Mouse (Mus musculus): ENCODE measurements around the gene Tbc1d2.

DNA sequence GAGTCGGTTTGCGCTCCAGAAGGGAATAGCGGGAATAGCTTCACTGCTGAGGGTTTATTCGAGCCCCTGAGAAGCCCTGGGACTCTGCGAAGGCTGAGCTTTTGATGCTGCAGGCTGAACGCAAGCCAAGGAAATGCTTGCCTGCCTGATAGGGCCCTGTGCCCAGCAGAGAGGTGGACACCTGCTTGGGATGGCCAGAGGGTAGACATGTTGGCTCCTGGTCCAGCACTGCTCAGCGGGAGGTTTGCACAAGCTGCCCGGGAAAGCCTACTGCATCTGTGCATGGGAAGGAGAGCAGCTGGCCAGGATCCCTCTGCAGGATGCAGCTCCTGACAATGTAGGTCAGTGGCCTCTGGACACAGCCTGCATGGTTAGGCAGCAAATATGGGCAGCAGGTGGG is 40.6 kb upstream of the Tbc1d2 start:
- no peak for TF ChIP-seq CTCF (IDR thresholded peaks at IDR 0.05; ENCODE audit: low read depth, low read length)
- no peak for TF ChIP-seq POLR2A (IDR thresholded peaks at IDR 0.05; ENCODE audit: borderline replicate concordance, low read depth, low read length)
